Mouse (Mus musculus): ENCODE measurements at regions not wholly inside any gene's neighbourhood (a gene's known extent, or its start where the extent isn't known, plus 50 kb on each side); places are given as distances from the start of the nearest gene placed in this dataset.
"Not testable (repeated sequence)": the region's sequence is repeated elsewhere in the genome, so short reads cannot be mapped to it uniquely, and the experiment has no call there.

GRCm38 (mm10) chr2:171588158-171588557 lies 455.1 kb downstream of the Cbln4 start:
- Histone ChIP-seq H3K9ac (ENCODE audit: low read depth, low read length) (no peak overlapping the region), H3K27me3 (replicated peaks; ENCODE audit: control insufficient read depth, insufficient read depth, low read length) (no peaks in the 10 kb centered on the region), H3K9me3 (ENCODE audit: control insufficient read depth, low read length) (no peaks in the 10 kb centered on the region), H3K36me3 (ENCODE audit: control insufficient read depth, insufficient read depth, low read length) (no peaks in the 10 kb centered on the region), H3K4me3 (ENCODE audit: low read length) (no peak overlapping the region), H3K4me2 (ENCODE audit: low read depth, low read length) (no peak overlapping the region), H3K4me1 (ENCODE audit: control insufficient read depth, insufficient read depth, low read length) (no peaks in the 10 kb centered on the region), H3K27ac (ENCODE audit: low read length) (no peak overlapping the region)
- WGBS: 60% methylated on average over 4 of the region's 4 CpGs
- ATAC-seq: no peak

GRCm38 (mm10) chr2:171587635-171588034 lies 455.6 kb downstream of the Cbln4 start:
- H3K9me3 ChIP-seq (ENCODE audit: control insufficient read depth, low read length): no peaks in the 10 kb centered on the region
- ATAC-seq: no peak
- no peaks in the 10 kb centered on the region for H3K4me1 ChIP-seq (ENCODE audit: control insufficient read depth, insufficient read depth, low read length)
- no peak overlapping the region for H3K4me2 ChIP-seq (ENCODE audit: low read depth, low read length)
- H3K4me3 ChIP-seq (ENCODE audit: low read length): no peak overlapping the region
- 78% methylated on average over 9 of the region's 9 CpGs for WGBS
- H3K27me3 ChIP-seq (replicated peaks; ENCODE audit: control insufficient read depth, insufficient read depth, low read length): no peaks in the 10 kb centered on the region
- H3K9ac ChIP-seq (ENCODE audit: low read depth, low read length): no peak overlapping the region
- no peaks in the 10 kb centered on the region for H3K36me3 ChIP-seq (ENCODE audit: control insufficient read depth, insufficient read depth, low read length)
- H3K27ac ChIP-seq (ENCODE audit: low read length): no peak overlapping the region

GRCm38 (mm10) chr2:171586853-171587220 lies 456.4 kb downstream of the Cbln4 start:
- peak; percentile 71 for ATAC-seq
- Histone ChIP-seq H3K27me3 (replicated peaks; ENCODE audit: control insufficient read depth, insufficient read depth, low read length) (no peaks in the 10 kb centered on the region), H3K9me3 (ENCODE audit: control insufficient read depth, low read length) (no peaks in the 10 kb centered on the region), H3K36me3 (ENCODE audit: control insufficient read depth, insufficient read depth, low read length) (no peaks in the 10 kb centered on the region), H3K4me2 (ENCODE audit: low read depth, low read length) (no peak overlapping the region), H3K4me3 (ENCODE audit: low read length) (no peak overlapping the region), H3K4me1 (ENCODE audit: control insufficient read depth, insufficient read depth, low read length) (no peaks in the 10 kb centered on the region), H3K27ac (ENCODE audit: low read length) (no peak overlapping the region), H3K9ac (ENCODE audit: low read depth, low read length) (no peak overlapping the region)
- whole genome bisulfite sequencing: 85% methylated on average over 4 of the region's 4 CpGs

- WGBS: 83% methylated on average over 6 of the region's 6 CpGs
- Histone ChIP-seq H3K9me3 (ENCODE audit: control insufficient read depth, low read length) (no peaks in the 10 kb centered on the region), H3K27me3 (replicated peaks; ENCODE audit: control insufficient read depth, insufficient read depth, low read length) (no peaks in the 10 kb centered on the region), H3K27ac (ENCODE audit: low read length) (no peak overlapping the region), H3K36me3 (ENCODE audit: control insufficient read depth, insufficient read depth, low read length) (no peaks in the 10 kb centered on the region), H3K4me3 (ENCODE audit: low read length) (no peak overlapping the region), H3K9ac (ENCODE audit: low read depth, low read length) (no peak overlapping the region), H3K4me1 (ENCODE audit: control insufficient read depth, insufficient read depth, low read length) (no peaks in the 10 kb centered on the region), H3K4me2 (ENCODE audit: low read depth, low read length) (no peak overlapping the region)
- peak; percentile 67 for ATAC-seq
Observed at GRCm38 (mm10) chr2:171586217-171586852, 456.9 kb downstream of the Cbln4 start.

GRCm38 (mm10) chr2:171574360-171574759 lies 468.9 kb downstream of the Cbln4 start:
- no peaks in the 10 kb centered on the region for H3K36me3 ChIP-seq (ENCODE audit: control insufficient read depth, insufficient read depth, low read length)
- H3K9ac ChIP-seq (ENCODE audit: low read depth, low read length): no peak overlapping the region
- H3K27me3 ChIP-seq (replicated peaks; ENCODE audit: control insufficient read depth, insufficient read depth, low read length): no peaks in the 10 kb centered on the region
- no peaks in the 10 kb centered on the region for H3K4me1 ChIP-seq (ENCODE audit: control insufficient read depth, insufficient read depth, low read length)
- WGBS: 67% methylated on average over 3 of the region's 3 CpGs
- no peaks in the 10 kb centered on the region for H3K9me3 ChIP-seq (ENCODE audit: control insufficient read depth, low read length)
- no peak overlapping the region for H3K4me2 ChIP-seq (ENCODE audit: low read depth, low read length)
- no peak for ATAC-seq
- no peak overlapping the region for H3K4me3 ChIP-seq (ENCODE audit: low read length)
- no peak overlapping the region for H3K27ac ChIP-seq (ENCODE audit: low read length)

- 85% methylated on average over 5 of the region's 5 CpGs for WGBS
- Histone ChIP-seq H3K36me3 (ENCODE audit: control insufficient read depth, insufficient read depth, low read length) (no peaks in the 10 kb centered on the region), H3K9ac (ENCODE audit: low read depth, low read length) (no peak overlapping the region), H3K4me2 (ENCODE audit: low read depth, low read length) (no peak overlapping the region), H3K27ac (ENCODE audit: low read length) (no peak overlapping the region), H3K4me3 (ENCODE audit: low read length) (no peak overlapping the region), H3K4me1 (ENCODE audit: control insufficient read depth, insufficient read depth, low read length) (no peaks in the 10 kb centered on the region), H3K27me3 (replicated peaks; ENCODE audit: control insufficient read depth, insufficient read depth, low read length) (no peaks in the 10 kb centered on the region), H3K9me3 (ENCODE audit: control insufficient read depth, low read length) (no peaks in the 10 kb centered on the region)
- no peak for ATAC-seq
Observed at GRCm38 (mm10) chr2:171562656-171563055, 480.6 kb downstream of the Cbln4 start.

GRCm38 (mm10) chr2:171542768-171543167 lies 500.5 kb downstream of the Cbln4 start:
- H3K27ac ChIP-seq (ENCODE audit: low read length); H3K4me3 ChIP-seq (ENCODE audit: low read length); H3K9ac ChIP-seq (ENCODE audit: low read depth, low read length); H3K27me3 ChIP-seq (replicated peaks; ENCODE audit: control insufficient read depth, insufficient read depth, low read length); ATAC-seq; H3K9me3 ChIP-seq (ENCODE audit: control insufficient read depth, low read length); H3K4me1 ChIP-seq (ENCODE audit: control insufficient read depth, insufficient read depth, low read length); H3K36me3 ChIP-seq (ENCODE audit: control insufficient read depth, insufficient read depth, low read length); H3K4me2 ChIP-seq (ENCODE audit: low read depth, low read length): not testable (repeated sequence)
- WGBS: 82% methylated on average over 18 of the region's 18 CpGs

- no peak overlapping the region for H3K9ac ChIP-seq (ENCODE audit: low read depth, low read length)
- H3K27ac ChIP-seq (ENCODE audit: low read length): no peak overlapping the region
- H3K27me3 ChIP-seq (replicated peaks; ENCODE audit: control insufficient read depth, insufficient read depth, low read length): no peaks in the 10 kb centered on the region
- no peak overlapping the region for H3K4me3 ChIP-seq (ENCODE audit: low read length)
- no peak for ATAC-seq
- H3K4me2 ChIP-seq (ENCODE audit: low read depth, low read length): no peak overlapping the region
- H3K36me3 ChIP-seq (ENCODE audit: control insufficient read depth, insufficient read depth, low read length): no peaks in the 10 kb centered on the region
- H3K9me3 ChIP-seq (ENCODE audit: control insufficient read depth, low read length): no peaks in the 10 kb centered on the region
- H3K4me1 ChIP-seq (ENCODE audit: control insufficient read depth, insufficient read depth, low read length): no peaks in the 10 kb centered on the region
- WGBS: 81% methylated on average over 5 of the region's 5 CpGs
Observed at GRCm38 (mm10) chr2:171514876-171515275, 528.4 kb downstream of the Cbln4 start.

- WGBS: 79% methylated on average over 4 of the region's 4 CpGs
- Histone ChIP-seq H3K36me3 (ENCODE audit: control insufficient read depth, insufficient read depth, low read length) (no peaks in the 10 kb centered on the region), H3K4me2 (ENCODE audit: low read depth, low read length) (no peak overlapping the region), H3K27me3 (replicated peaks; ENCODE audit: control insufficient read depth, insufficient read depth, low read length) (no peaks in the 10 kb centered on the region), H3K4me1 (ENCODE audit: control insufficient read depth, insufficient read depth, low read length) (no peaks in the 10 kb centered on the region), H3K9ac (ENCODE audit: low read depth, low read length) (no peak overlapping the region), H3K27ac (ENCODE audit: low read length) (no peak overlapping the region), H3K4me3 (ENCODE audit: low read length) (no peak overlapping the region), H3K9me3 (ENCODE audit: control insufficient read depth, low read length) (no peaks in the 10 kb centered on the region)
- ATAC-seq: no peak
Observed at GRCm38 (mm10) chr2:171496620-171497019, 546.6 kb downstream of the Cbln4 start.

GRCm38 (mm10) chr2:171493741-171494140 lies 549.5 kb downstream of the Cbln4 start:
- no peaks in the 10 kb centered on the region for H3K9me3 ChIP-seq (ENCODE audit: control insufficient read depth, low read length)
- no peaks in the 10 kb centered on the region for H3K36me3 ChIP-seq (ENCODE audit: control insufficient read depth, insufficient read depth, low read length)
- H3K4me1 ChIP-seq (ENCODE audit: control insufficient read depth, insufficient read depth, low read length): no peaks in the 10 kb centered on the region
- H3K27ac ChIP-seq (ENCODE audit: low read length): no peak overlapping the region
- no peak for ATAC-seq
- no peaks in the 10 kb centered on the region for H3K27me3 ChIP-seq (replicated peaks; ENCODE audit: control insufficient read depth, insufficient read depth, low read length)
- H3K4me3 ChIP-seq (ENCODE audit: low read length): no peak overlapping the region
- H3K4me2 ChIP-seq (ENCODE audit: low read depth, low read length): no peak overlapping the region
- no peak overlapping the region for H3K9ac ChIP-seq (ENCODE audit: low read depth, low read length)
- 43% methylated on average over 12 of the region's 12 CpGs for WGBS

Measured in intestine, embryonic 16.5 days (tissue).